Mouse (Mus musculus): ENCODE results near the gene AC129217.1.

DNA sequence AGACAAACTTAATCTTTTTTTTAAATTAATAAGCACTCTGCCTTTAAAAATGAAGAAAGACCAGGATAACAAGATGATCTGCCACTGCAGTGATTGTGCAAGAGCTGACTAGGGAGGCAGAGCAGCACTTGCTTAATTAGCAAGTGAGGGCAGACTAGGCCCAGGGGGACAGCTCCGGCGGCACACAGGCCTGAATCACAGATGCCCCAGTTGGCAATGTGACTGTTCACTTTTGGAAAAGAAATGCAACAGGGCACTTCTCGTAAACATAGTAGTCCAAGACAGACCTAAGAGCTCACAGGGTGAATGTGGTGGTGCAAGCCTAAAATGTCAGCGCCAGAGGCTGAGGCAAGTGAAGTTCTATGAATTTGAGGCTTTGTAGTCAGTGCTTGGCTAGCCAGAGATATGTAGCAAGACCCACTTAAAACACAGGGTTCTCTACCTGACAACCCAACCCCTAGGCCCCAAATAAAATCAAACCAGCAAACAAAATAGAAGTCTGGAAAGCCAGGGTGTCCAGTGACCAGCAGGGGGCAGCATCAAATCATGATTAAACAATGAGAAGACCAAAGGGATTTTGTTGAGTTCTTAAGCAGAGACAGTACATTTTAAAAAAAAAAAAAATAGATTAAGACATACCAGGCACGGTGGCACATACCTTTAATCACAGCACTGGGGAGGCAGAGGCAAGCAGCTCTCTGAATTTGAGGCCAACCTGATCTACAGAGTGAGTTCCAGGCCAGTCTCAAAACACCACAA is 15.0 kb downstream of the AC129217.1 start:
- peak; percentile 93 for TF ChIP-seq CTCF (conservative IDR thresholded peaks at IDR 0.05; ENCODE audit: low read length)
- TF ChIP-seq POU5F1 (IDR thresholded peaks at IDR 0.05; ENCODE audit: borderline replicate concordance, low read length): no peak
- TF ChIP-seq NANOG (IDR thresholded peaks at IDR 0.05; ENCODE audit: borderline replicate concordance, low read length): no peak

Measured in E14TG2a.4 (cell line).